Mouse (Mus musculus) lung, postnatal 0 days (tissue): ENCODE results near the gene Matn1. TPM values are rescaled to one million over a fixed set of nuclear protein-coding genes. Genes with fewer than 3 reads are reported as not detected.

Source experiments
- ATAC-seq: fragments of 200-750 bp; cut with Nextera tagmentation; 2 replicates; pipeline ENCODE4 v1.8.0; 2017; ENCODE audit warnings: moderate library complexity
- DNase-seq: peaks from one replicate; pipeline ENCODE4 v3.0.0-alpha.2; 2016; ENCODE audit warnings: low spot score
- H3K27ac ChIP-seq: fragments of 300-500 bp; sonication (generic); 2 replicates; pipeline ENCODE4 v1.5.1; 2014; ENCODE audit warnings: antibody characterized with exemption, mild to moderate bottlenecking, low read length, mixed read lengths
- H3K27me3 ChIP-seq: fragments of 300-500 bp; sonication (generic); replicated peaks from 2 replicates; pipeline ENCODE4 v1.6.1; 2014; ENCODE audit warnings: low read length, mixed read lengths; ENCODE audit not compliant: insufficient read depth
- H3K36me3 ChIP-seq: fragments of 300-500 bp; sonication (generic); 2 replicates; pipeline ENCODE4 v1.6.1; 2014; ENCODE audit warnings: low read length, mixed read lengths; ENCODE audit not compliant: insufficient read depth
- H3K4me1 ChIP-seq: fragments of 300-500 bp; sonication (generic); 2 replicates; pipeline ENCODE4 v1.6.1; 2014; ENCODE audit warnings: antibody characterized with exemption, low read depth, low read length, mixed read lengths; ENCODE audit not compliant: insufficient read depth
- H3K4me2 ChIP-seq: fragments of 300-500 bp; sonication (generic); replicated peaks from 2 replicates; pipeline ENCODE4 v1.6.1; 2014; ENCODE audit warnings: low read depth, mild to moderate bottlenecking, low read length, moderate library complexity, mixed read lengths
- H3K4me3 ChIP-seq: fragments of 300-500 bp; sonication (generic); 2 replicates; pipeline ENCODE4 v1.5.1; 2014; ENCODE audit warnings: low read depth, low read length
- H3K9ac ChIP-seq: fragments of 300-500 bp; sonication (generic); replicated peaks from 2 replicates; pipeline ENCODE4 v1.6.1; 2014; ENCODE audit warnings: low read depth, mild to moderate bottlenecking
- H3K9me3 ChIP-seq: fragments of 300-500 bp; sonication (generic); 2 replicates; pipeline ENCODE4 v1.6.1; 2016; ENCODE audit warnings: low read length, mixed read lengths
- CTCF ChIP-seq: IDR thresholded peaks from 2 replicates; pipeline ENCODE4 v1.5.1; 2016; ENCODE audit warnings: antibody characterized with exemption, mild to moderate bottlenecking
- EP300 ChIP-seq: IDR thresholded peaks from 2 replicates; pipeline ENCODE4 v1.6.1; 2016; ENCODE audit warnings: antibody characterized with exemption, mild to moderate bottlenecking, control low read depth
- WGBS: fragments of 180-500 bp; shearing (Covaris S2); extraction: QIAGEN DNeasy Blood & Tissue Kit; methylation state at CpG from one replicate; pipeline ENCODE4 v1.1.7; 2014; 5-methylcytosine and 5-hydroxymethylcytosine counted together
- polyA plus RNA-seq: library from polyadenylated mRNA; unstranded; fragments of >200 nt; fragmentation: Nextera tagmentation; extraction: Ambion mirVana; gene quantifications from 2 replicates; pipeline ENCODE4 v1.2.1, GENCODE M21; 2015

Matn1 gene
- polyA plus RNA-seq, 1 experiment from 2014 or later: not detected

- DNase-seq: no peak
- Histone ChIP-seq H3K9me3 (no peaks in the 10 kb centered on the region), H3K4me2 (no peak overlapping the region)
These were observed 40.4 kb downstream of the Matn1 start for GRCm38 (mm10) chr4:130984416-130985182.

GRCm38 (mm10) chr4:130987046-130987445 is 42.9 kb downstream of the Matn1 start:
- Histone ChIP-seq H3K27me3 (no peaks in the 10 kb centered on the region), H3K4me1 (no peaks in the 10 kb centered on the region)
- WGBS: 64% methylated on average over 4 of the region's 4 CpGs

More at GRCm38 (mm10) chr4:130984416-130985182, 40.4 kb downstream of the Matn1 start:
- no peak overlapping the region for H3K9ac ChIP-seq
- no peak for ATAC-seq
- H3K27ac ChIP-seq: no peak overlapping the region
- H3K36me3 ChIP-seq: no peaks in the 10 kb centered on the region
- TF ChIP-seq CTCF (no peak), EP300 (no peak)
- no peaks in the 10 kb centered on the region for H3K27me3 ChIP-seq
- H3K4me3 ChIP-seq: no peak overlapping the region
- no peaks in the 10 kb centered on the region for H3K4me1 ChIP-seq
- WGBS: 53% methylated on average over 17 of the region's 17 CpGs

GRCm38 (mm10) chr4:130988219-130988839 is 44.1 kb downstream of the Matn1 start:
- H3K9ac ChIP-seq: no peak overlapping the region
- H3K9me3 ChIP-seq: no peaks in the 10 kb centered on the region
- H3K4me3 ChIP-seq: no peak overlapping the region
- TF ChIP-seq EP300 (no peak), CTCF (no peak)
- no peaks in the 10 kb centered on the region for H3K27me3 ChIP-seq
- no peak for DNase-seq
- H3K4me2 ChIP-seq: no peak overlapping the region
- no peaks in the 10 kb centered on the region for H3K36me3 ChIP-seq
- 77% methylated on average over 6 of the region's 6 CpGs for WGBS
- no peaks in the 10 kb centered on the region for H3K4me1 ChIP-seq
- ATAC-seq: no peak
- no peak overlapping the region for H3K27ac ChIP-seq

More at GRCm38 (mm10) chr4:130987046-130987445, 42.9 kb downstream of the Matn1 start:
- Histone ChIP-seq H3K4me3 (no peak overlapping the region), H3K27ac (no peak overlapping the region), H3K9me3 (no peaks in the 10 kb centered on the region), H3K9ac (no peak overlapping the region), H3K36me3 (no peaks in the 10 kb centered on the region), H3K4me2 (no peak overlapping the region)
- TF ChIP-seq CTCF: no peak
- DNase-seq: no peak
- ATAC-seq: no peak

GRCm38 (mm10) chr4:130989146-130989545 is 45.0 kb downstream of the Matn1 start:
- Histone ChIP-seq H3K9ac (no peak overlapping the region), H3K4me1 (no peaks in the 10 kb centered on the region), H3K4me3 (no peak overlapping the region), H3K27ac (no peak overlapping the region), H3K36me3 (no peaks in the 10 kb centered on the region), H3K27me3 (no peaks in the 10 kb centered on the region), H3K4me2 (no peak overlapping the region), H3K9me3 (no peaks in the 10 kb centered on the region)
- no peak for ATAC-seq
- TF ChIP-seq CTCF: no peak
- TF ChIP-seq EP300: no peak
- no peak for DNase-seq
- 52% methylated on average over 9 of the region's 9 CpGs for WGBS

- no peaks in the 10 kb centered on the region for H3K9me3 ChIP-seq
- H3K27me3 ChIP-seq: no peaks in the 10 kb centered on the region
- H3K4me3 ChIP-seq: no peak overlapping the region
- H3K9ac ChIP-seq: no peak overlapping the region
- H3K27ac ChIP-seq: no peak overlapping the region
- DNase-seq: no peak
- 93% methylated on average over 5 of the region's 5 CpGs for WGBS
- ATAC-seq: no peak
- no peak for TF ChIP-seq EP300
- TF ChIP-seq CTCF: no peak
- no peaks in the 10 kb centered on the region for H3K36me3 ChIP-seq
- no peaks in the 10 kb centered on the region for H3K4me1 ChIP-seq
- no peak overlapping the region for H3K4me2 ChIP-seq
These were observed 46.8 kb downstream of the Matn1 start for GRCm38 (mm10) chr4:130990966-130991365.

GRCm38 (mm10) chr4:130994556-130994955 is 50.4 kb downstream of the Matn1 start:
- Histone ChIP-seq H3K36me3 (no peaks in the 10 kb centered on the region), H3K4me2 (no peak overlapping the region), H3K4me3 (no peak overlapping the region), H3K4me1 (no peaks in the 10 kb centered on the region), H3K27ac (no peak overlapping the region), H3K9me3 (no peaks in the 10 kb centered on the region), H3K27me3 (no peaks in the 10 kb centered on the region), H3K9ac (no peak overlapping the region)
- WGBS: 84% methylated on average over 8 of the region's 8 CpGs
- DNase-seq (no peak), ATAC-seq (no peak)
- no peak for TF ChIP-seq CTCF
- TF ChIP-seq EP300: no peak
